Mouse (Mus musculus): ENCODE results near the gene Grb7.

GRCm38 (mm10) chr11:98458121-98458990 is 12.2 kb downstream of the Grb7 start:
- TF ChIP-seq POLR2A (IDR thresholded peaks at IDR 0.05; ENCODE audit: borderline replicate concordance, low read depth, low read length): no peak
- no peak for TF ChIP-seq CTCF (IDR thresholded peaks at IDR 0.05; ENCODE audit: low read depth, low read length)

Data from bone marrow macrophage, adult 2 months (primary cell).